Mouse (Mus musculus) yolk sac, embryonic 10.5 days (tissue): ENCODE data around the gene Ndufb10.

ENCODE experiments used
- DNase-seq: peaks from one replicate; pipeline ENCODE4 v3.0.0-alpha.2; 2017; ENCODE audit warnings: low spot score

Gene Ndufb10

GRCm38 (mm10) chr17:24724184-24724583 is at the start of gene Ndufb10:
Ndufb10 (minus strand) TSS chr17:24724478.
- peak; percentile 91 for DNase-seq

DNA sequence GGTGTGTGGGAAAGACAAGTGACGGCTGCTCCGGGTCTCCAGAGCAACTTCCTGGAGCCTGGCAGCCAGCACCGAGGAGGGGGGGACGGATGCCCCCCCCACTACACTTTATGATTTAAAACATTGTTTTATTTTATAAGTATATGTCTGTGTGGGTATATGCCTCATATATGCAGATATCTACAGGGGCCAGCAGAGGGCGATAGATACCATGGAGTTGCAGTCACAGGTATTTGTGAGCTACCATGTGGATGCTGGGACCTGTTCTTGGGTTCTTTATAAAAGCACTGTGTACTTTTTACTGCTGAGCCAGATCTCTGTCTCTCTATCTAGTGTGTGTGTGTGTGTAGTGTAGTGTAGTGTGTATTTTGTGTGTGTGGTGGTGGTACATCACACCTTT is 49.0 kb upstream of the Ndufb10 start:
- DNase-seq, result no peak

- peak; percentile 49 for DNase-seq
These were observed 44.9 kb upstream of the Ndufb10 start for GRCm38 (mm10) chr17:24769146-24769545.

- peak; percentile 26 for DNase-seq
These were observed 42.1 kb upstream of the Ndufb10 start for GRCm38 (mm10) chr17:24766266-24766875.

GRCm38 (mm10) chr17:24765016-24765905 is 41.0 kb upstream of the Ndufb10 start:
- no peak for DNase-seq

GRCm38 (mm10) chr17:24761121-24761520 is 36.8 kb upstream of the Ndufb10 start:
- DNase-seq, result no peak

- no peak for DNase-seq
These were observed 33.1 kb upstream of the Ndufb10 start for GRCm38 (mm10) chr17:24757394-24757793.

DNA sequence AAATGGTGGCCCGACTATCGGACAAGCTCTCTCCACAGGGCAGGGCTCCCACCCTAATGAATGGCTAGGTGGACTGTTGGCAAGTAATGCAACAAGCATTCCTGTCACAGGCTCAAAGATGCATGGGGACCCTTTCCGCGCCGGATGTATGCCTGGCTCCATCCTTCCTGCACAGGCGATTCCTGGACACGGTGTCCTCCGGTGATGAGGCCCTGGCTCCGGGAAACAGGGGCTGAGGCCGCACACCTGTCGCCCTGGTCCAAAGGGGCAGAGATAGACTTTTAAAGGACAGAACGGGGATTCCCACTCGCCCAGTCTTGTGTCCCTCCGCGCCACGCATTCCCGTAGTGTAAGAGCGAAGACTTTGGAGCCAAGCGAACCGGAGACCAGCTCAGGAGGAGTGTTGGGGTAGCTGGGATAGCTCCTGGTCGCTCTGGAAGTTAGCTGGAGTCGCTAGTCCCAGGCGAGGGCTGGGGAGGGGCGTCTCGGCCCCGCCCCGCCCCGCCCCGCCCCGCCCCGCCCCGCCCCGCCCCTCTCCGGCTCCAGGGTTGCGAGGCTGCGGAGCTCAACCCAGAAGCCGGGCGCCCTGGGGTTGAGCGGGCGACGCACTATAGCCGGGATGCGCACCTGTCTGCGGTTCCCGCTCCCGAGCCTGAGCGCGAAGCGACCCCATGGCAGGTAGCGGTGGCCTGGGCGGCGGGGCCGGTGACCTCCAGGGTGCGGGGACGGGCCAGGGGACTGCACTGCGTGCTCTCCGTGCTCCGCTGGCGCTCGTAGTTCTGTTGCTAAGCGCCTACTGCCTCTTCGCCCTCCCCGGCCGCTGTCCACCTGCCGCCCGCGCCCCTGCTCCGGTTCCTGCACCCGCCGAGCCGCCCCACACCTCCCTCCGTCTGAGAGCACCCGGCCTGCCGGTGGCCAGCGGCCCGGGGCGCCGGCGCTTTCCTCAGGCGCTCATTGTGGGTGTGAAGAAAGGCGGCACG is 28.4 kb upstream of the Ndufb10 start, which contains the start of gene Hs3st6:
Gene Hs3st6 (plus strand): TSS at position 574 of the 980 bp plus-strand sequence.
- peak; percentile 79 for DNase-seq

DNA sequence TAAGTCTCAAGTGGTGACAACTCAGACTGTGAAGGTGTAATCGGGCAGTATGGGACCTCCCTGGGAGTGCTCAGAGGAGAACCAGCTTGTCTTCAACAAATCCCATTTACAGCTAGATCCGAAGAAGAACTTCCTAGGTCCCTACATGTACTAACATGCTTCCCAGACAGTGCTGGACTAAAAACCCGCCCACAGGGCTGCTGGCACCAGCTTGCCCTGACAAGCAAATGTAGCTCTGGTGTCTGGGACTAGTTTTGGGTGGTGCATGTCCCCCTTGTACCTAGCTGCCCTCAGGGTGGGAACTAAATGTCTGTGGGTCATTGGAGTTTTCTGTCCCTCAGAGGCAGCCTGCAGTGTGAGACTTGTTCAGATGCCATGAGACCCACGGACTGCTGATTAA is 27.2 kb upstream of the Ndufb10 start:
- DNase-seq, result no peak

DNA sequence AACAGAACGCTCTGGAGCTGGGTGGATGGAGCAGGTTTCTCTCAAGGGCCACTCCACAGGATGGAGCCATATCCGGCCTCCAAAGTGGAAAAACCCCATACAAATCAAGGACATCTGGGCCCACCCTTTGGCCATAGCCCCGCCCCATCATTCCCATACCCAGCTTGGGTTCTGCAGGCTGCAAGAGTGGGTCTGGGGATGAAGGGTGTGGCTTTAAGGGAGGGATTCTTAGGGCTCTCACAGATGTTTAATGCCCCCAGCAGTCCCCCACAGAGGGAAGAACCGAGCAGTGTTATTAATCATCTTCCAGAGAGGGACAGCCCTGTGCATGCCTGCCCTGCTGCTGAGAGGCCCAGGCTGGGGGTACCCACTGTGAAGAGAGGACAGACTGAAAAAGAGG is 22.7 kb upstream of the Ndufb10 start:
- DNase-seq, result no peak

GRCm38 (mm10) chr17:24745526-24746497 is 21.5 kb upstream of the Ndufb10 start:
- peak; percentile 66 for DNase-seq

DNA sequence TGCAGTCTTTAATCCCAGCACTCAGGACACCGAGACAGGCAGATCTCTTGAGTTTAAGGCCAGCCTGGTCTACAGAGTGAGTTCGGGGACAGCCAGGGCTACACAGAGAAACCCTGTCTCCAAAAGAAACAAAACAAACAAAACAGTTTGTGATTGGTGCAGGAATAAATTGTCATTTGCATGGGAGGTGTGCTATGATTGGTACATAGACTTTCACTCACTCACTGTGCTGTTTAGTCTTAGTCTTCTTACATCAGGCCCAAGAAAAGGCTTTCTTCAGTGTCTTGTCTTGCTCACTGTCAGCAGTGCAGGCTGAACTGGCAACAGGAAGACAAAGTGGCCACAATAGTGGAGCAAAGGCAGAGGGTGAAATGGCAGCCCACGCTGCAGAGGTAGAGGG is 20.1 kb upstream of the Ndufb10 start:
- no peak for DNase-seq

- DNase-seq, result no peak
These were observed 19.6 kb upstream of the Ndufb10 start for GRCm38 (mm10) chr17:24743896-24744295.

GRCm38 (mm10) chr17:24742307-24742706 is 18.0 kb upstream of the Ndufb10 start:
- DNase-seq, result no peak

- DNase-seq, result no peak
These were observed 15.6 kb upstream of the Ndufb10 start for GRCm38 (mm10) chr17:24739926-24740325.

DNA sequence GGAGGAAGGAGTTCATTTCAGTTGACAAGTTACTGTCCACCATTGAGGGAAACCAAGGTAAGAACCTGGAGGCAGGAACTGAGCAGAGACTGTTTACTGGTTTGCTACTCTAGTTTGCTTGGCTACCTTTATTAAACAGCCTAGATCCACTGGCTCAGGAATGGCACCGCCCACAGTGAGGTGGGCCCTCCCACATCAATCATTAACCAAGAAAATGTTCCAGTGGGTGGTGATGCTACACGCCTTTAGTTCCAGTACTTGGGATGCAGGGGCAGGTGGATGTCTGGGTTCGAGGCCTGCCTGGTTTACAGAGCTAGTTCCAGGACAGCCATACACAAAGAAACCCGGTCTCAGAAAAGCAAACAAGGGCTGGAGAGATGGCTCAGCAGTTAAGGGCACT is 14.0 kb upstream of the Ndufb10 start:
- DNase-seq, result no peak

GRCm38 (mm10) chr17:24737135-24737810 is 13.0 kb upstream of the Ndufb10 start:
- no peak for DNase-seq

- peak; percentile 99 for DNase-seq
These were observed 12.2 kb upstream of the Ndufb10 start, which contains the start of gene Msrb1 for GRCm38 (mm10) chr17:24736330-24737051. Msrb1 (plus strand) TSS chr17:24736642.

GRCm38 (mm10) chr17:24735446-24735845 is 11.2 kb upstream of the Ndufb10 start:
- no peak for DNase-seq

- DNase-seq, result no peak
These were observed 10.2 kb upstream of the Ndufb10 start for GRCm38 (mm10) chr17:24734513-24734912.
